In the genomic region with DNA sequence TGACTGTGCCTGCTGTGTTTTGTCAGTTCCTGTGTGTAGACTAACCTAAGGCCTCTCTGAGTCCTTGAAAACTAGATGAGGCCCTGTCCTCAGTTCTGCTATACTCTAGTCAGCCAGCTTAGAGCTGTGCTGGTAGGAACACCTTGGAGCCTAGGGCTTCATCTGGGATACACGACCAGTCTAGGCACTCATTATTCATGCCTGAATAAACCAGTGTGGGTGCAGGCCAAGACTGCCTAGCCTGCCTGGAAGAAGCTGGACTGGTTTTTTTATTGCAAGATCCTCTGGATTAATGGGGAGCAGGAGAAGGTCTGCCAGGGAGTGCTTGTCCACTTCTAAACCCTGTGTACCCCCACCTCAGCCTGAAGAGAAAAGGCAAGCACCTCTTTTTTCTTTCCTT, we compare ENCODE assay signal across 1 mouse cellular context.
TF ChIP-seq lines count a peak whose summit lies in the region.

No protein-coding gene starts in this region.

TF ChIP-seq in CH12.LX, 34 proteins besides CTCF, POLR2A, EP300 and RAD21:
- TF ChIP-seq JUN (IDR thresholded peaks at IDR 0.05; ENCODE audit: insufficient read depth, low read depth, low read length) (no peak), ZNF384 (IDR thresholded peaks at IDR 0.05; ENCODE audit: low read depth, low read length) (no peak), CHD2 (IDR thresholded peaks at IDR 0.05; ENCODE audit: low read length) (no peak), ELF1 (IDR thresholded peaks at IDR 0.05; ENCODE audit: low read depth, low read length) (no peak), BHLHE40 (IDR thresholded peaks at IDR 0.05; ENCODE audit: low read depth, low read length) (no peak), MAZ (IDR thresholded peaks at IDR 0.05; ENCODE audit: low read depth, low read length) (no peak), MAX (IDR thresholded peaks at IDR 0.05; ENCODE audit: low read length) (no peak), KAT2A (IDR thresholded peaks at IDR 0.05; ENCODE audit: insufficient replicate concordance, low read length) (no peak), SMC3 (IDR thresholded peaks at IDR 0.05; ENCODE audit: low read depth, low read length) (no peak), NRF1 (IDR thresholded peaks at IDR 0.05; ENCODE audit: low read depth, low read length) (no peak), MEF2A (IDR thresholded peaks at IDR 0.05; ENCODE audit: borderline replicate concordance, low read depth, low read length) (no peak), USF1 (IDR thresholded peaks at IDR 0.05; ENCODE audit: low read depth, low read length) (no peak), GABPA (IDR thresholded peaks at IDR 0.05; ENCODE audit: insufficient replicate concordance, low read depth, low read length) (no peak), MAFK (IDR thresholded peaks at IDR 0.05; ENCODE audit: insufficient replicate concordance, low read length) (no peak), SIN3A (IDR thresholded peaks at IDR 0.05; ENCODE audit: low read length) (no peak), MXI1 (IDR thresholded peaks at IDR 0.05; ENCODE audit: low read depth, low read length) (no peak), NELFE (IDR thresholded peaks at IDR 0.05; ENCODE audit: low read depth, low read length) (no peak), POLR2AphosphoS2 (IDR thresholded peaks at IDR 0.05; ENCODE audit: low read depth, low read length) (no peak)
TF ChIP-seq in CH12.LX: peak in this region for 0.
